Comparison of ENCODE assay signal across 16 mouse cellular contexts in the genomic region with DNA sequence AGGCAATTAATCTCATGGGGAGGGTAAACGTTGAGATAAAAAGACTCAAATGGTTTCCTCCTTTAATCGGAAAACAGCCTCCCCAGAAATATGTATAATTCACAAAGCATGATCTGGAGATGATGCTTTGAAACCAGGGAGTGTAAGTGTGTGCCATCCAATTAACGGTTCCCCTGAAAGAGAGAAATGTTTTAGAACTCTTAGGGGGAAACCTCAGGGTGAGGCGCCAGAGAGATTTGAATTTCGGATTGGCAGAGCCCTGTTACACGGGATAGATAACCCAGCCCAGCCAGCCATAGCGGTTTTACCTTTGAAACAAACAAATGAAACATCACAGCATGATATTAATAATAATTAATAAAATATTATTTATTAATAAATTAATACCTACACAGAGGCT.
"Had no signal": no experiment of that assay in that cellular context is flagged by ENCODE, and none has a peak within 500 bp of the region (broad histone marks: within the 10 kb centered on the region; RNA-seq: fewer than 3 reads in every experiment).

No protein-coding gene starts in this region.

- H3K9me3 ChIP-seq: liver, embryonic 13.5 days; liver, embryonic 15.5 days; lung, embryonic 15.5 days; midbrain, embryonic 12.5 days; neural tube, embryonic 12.5 days had no signal

- H3K27me3 ChIP-seq: liver, embryonic 13.5 days; liver, embryonic 15.5 days; lung, embryonic 15.5 days; megakaryocyte, embryonic 14.5 days; midbrain, embryonic 12.5 days; neural tube, embryonic 12.5 days had no signal

- H3K4me3 ChIP-seq: liver, embryonic 13.5 days; liver, embryonic 15.5 days; lung, embryonic 15.5 days; megakaryocyte, embryonic 14.5 days; midbrain, embryonic 12.5 days; neural tube, embryonic 12.5 days had no signal

- DNase-seq: liver, embryonic 13.5 days; liver, postnatal 0 days; lung, adult 2 months; lung, postnatal 14 days; lung, postnatal 36 days; right cerebral cortex, postnatal 14 days; thymus, adult 2 months; thymus, postnatal 25 days; thymus, postnatal 4 days had no signal

- H3K27ac ChIP-seq: liver, embryonic 13.5 days; liver, embryonic 15.5 days; lung, embryonic 15.5 days; macrophage; midbrain, embryonic 12.5 days; neural tube, embryonic 12.5 days had no signal

- H3K4me2 ChIP-seq: liver, embryonic 13.5 days; liver, embryonic 15.5 days; lung, embryonic 15.5 days; midbrain, embryonic 12.5 days; neural tube, embryonic 12.5 days had no signal

- ATAC-seq: liver, postnatal 0 days; lung, postnatal 0 days had no signal

- H3K9ac ChIP-seq: liver, embryonic 13.5 days; liver, embryonic 15.5 days; liver, postnatal 0 days; lung, embryonic 15.5 days; midbrain, embryonic 12.5 days; neural tube, embryonic 12.5 days had no signal

- H3K36me3 ChIP-seq: liver, embryonic 13.5 days; liver, embryonic 15.5 days; lung, embryonic 15.5 days; midbrain, embryonic 12.5 days; neural tube, embryonic 12.5 days had no signal

- H3K4me1 ChIP-seq: liver, embryonic 13.5 days; liver, embryonic 15.5 days; lung, embryonic 15.5 days; megakaryocyte, embryonic 14.5 days; midbrain, embryonic 12.5 days; neural tube, embryonic 12.5 days had no signal
